Mouse (Mus musculus): ENCODE measurements at regions not wholly inside any gene's neighbourhood (a gene's known extent, or its start where the extent isn't known, plus 50 kb on each side); places are given as distances from the start of the nearest gene placed in this dataset.

- no peak overlapping the region for H3K4me2 ChIP-seq (ENCODE audit: low read length)
- no peaks in the 10 kb centered on the region for H3K4me1 ChIP-seq (ENCODE audit: control insufficient read depth, insufficient read depth, low read length)
- 64% methylated on average over 4 of the region's 4 CpGs for WGBS
- no peak overlapping the region for H3K9ac ChIP-seq (replicated peaks; ENCODE audit: low read length)
- no peaks in the 10 kb centered on the region for H3K9me3 ChIP-seq (ENCODE audit: control insufficient read depth, low read length)
- no peaks in the 10 kb centered on the region for H3K27me3 ChIP-seq (ENCODE audit: control insufficient read depth, insufficient read depth, low read length)
- ATAC-seq (ENCODE audit: low FRiP score, low TSS enrichment) = no peak
- H3K4me3 ChIP-seq (replicated peaks; ENCODE audit: low read depth, low read length) = no peak overlapping the region
- no peak for DNase-seq
- no peak overlapping the region for H3K27ac ChIP-seq (replicated peaks; ENCODE audit: low read depth, low read length)
- no peaks in the 10 kb centered on the region for H3K36me3 ChIP-seq (ENCODE audit: control insufficient read depth, insufficient read depth, low read length)
These were observed 53.3 kb upstream of the Creb5 start for GRCm38 (mm10) chr6:53233777-53234176.

GRCm38 (mm10) chr6:53232616-53233015 lies 54.5 kb upstream of the Creb5 start:
- Histone ChIP-seq H3K27ac (replicated peaks; ENCODE audit: low read depth, low read length) (no peak overlapping the region), H3K4me2 (ENCODE audit: low read length) (no peak overlapping the region), H3K4me1 (ENCODE audit: control insufficient read depth, insufficient read depth, low read length) (no peaks in the 10 kb centered on the region), H3K9ac (replicated peaks; ENCODE audit: low read length) (no peak overlapping the region), H3K27me3 (ENCODE audit: control insufficient read depth, insufficient read depth, low read length) (no peaks in the 10 kb centered on the region), H3K36me3 (ENCODE audit: control insufficient read depth, insufficient read depth, low read length) (no peaks in the 10 kb centered on the region), H3K9me3 (ENCODE audit: control insufficient read depth, low read length) (no peaks in the 10 kb centered on the region), H3K4me3 (replicated peaks; ENCODE audit: low read depth, low read length) (no peak overlapping the region)
- DNase-seq = peak; percentile 57
- 37% methylated on average over 5 of the region's 5 CpGs for WGBS
- no peak for ATAC-seq (ENCODE audit: low FRiP score, low TSS enrichment)

GRCm38 (mm10) chr6:53229350-53229749 lies 57.7 kb upstream of the Creb5 start:
- ATAC-seq (ENCODE audit: low FRiP score, low TSS enrichment) = no peak
- H3K4me3 ChIP-seq (replicated peaks; ENCODE audit: low read depth, low read length) = no peak overlapping the region
- no peak for DNase-seq
- H3K4me1 ChIP-seq (ENCODE audit: control insufficient read depth, insufficient read depth, low read length) = no peaks in the 10 kb centered on the region
- H3K36me3 ChIP-seq (ENCODE audit: control insufficient read depth, insufficient read depth, low read length) = no peaks in the 10 kb centered on the region
- H3K9me3 ChIP-seq (ENCODE audit: control insufficient read depth, low read length) = no peaks in the 10 kb centered on the region
- H3K27ac ChIP-seq (replicated peaks; ENCODE audit: low read depth, low read length) = no peak overlapping the region
- H3K27me3 ChIP-seq (ENCODE audit: control insufficient read depth, insufficient read depth, low read length) = no peaks in the 10 kb centered on the region
- no peak overlapping the region for H3K9ac ChIP-seq (replicated peaks; ENCODE audit: low read length)
- 76% methylated on average over 6 of the region's 6 CpGs for WGBS
- H3K4me2 ChIP-seq (ENCODE audit: low read length) = no peak overlapping the region

- 34% methylated on average over 8 of the region's 8 CpGs for WGBS
- no peak for ATAC-seq (ENCODE audit: low FRiP score, low TSS enrichment)
These were observed 65.0 kb upstream of the Creb5 start for GRCm38 (mm10) chr6:53222104-53222503.

GRCm38 (mm10) chr6:53221668-53222005 lies 65.4 kb upstream of the Creb5 start:
- Histone ChIP-seq H3K36me3 (ENCODE audit: control insufficient read depth, insufficient read depth, low read length) (no peaks in the 10 kb centered on the region), H3K4me2 (ENCODE audit: low read length) (no peak overlapping the region), H3K9me3 (ENCODE audit: control insufficient read depth, low read length) (no peaks in the 10 kb centered on the region), H3K4me3 (replicated peaks; ENCODE audit: low read depth, low read length) (no peak overlapping the region), H3K4me1 (ENCODE audit: control insufficient read depth, insufficient read depth, low read length) (peaks cover 8% of the 10 kb centered on the region; the same call in 1 of the 2 replicates), H3K27me3 (ENCODE audit: control insufficient read depth, insufficient read depth, low read length) (no peaks in the 10 kb centered on the region), H3K27ac (replicated peaks; ENCODE audit: low read depth, low read length) (no peak overlapping the region), H3K9ac (replicated peaks; ENCODE audit: low read length) (no peak overlapping the region)
- DNase-seq = peak; percentile 30
- ATAC-seq (ENCODE audit: low FRiP score, low TSS enrichment) = no peak
- WGBS = 12% methylated on average over 4 of the region's 4 CpGs

More at GRCm38 (mm10) chr6:53222104-53222503, 65.0 kb upstream of the Creb5 start:
- Histone ChIP-seq H3K9me3 (ENCODE audit: control insufficient read depth, low read length) (no peaks in the 10 kb centered on the region), H3K9ac (replicated peaks; ENCODE audit: low read length) (no peak overlapping the region), H3K4me3 (replicated peaks; ENCODE audit: low read depth, low read length) (no peak overlapping the region), H3K4me1 (ENCODE audit: control insufficient read depth, insufficient read depth, low read length) (peaks cover 8% of the 10 kb centered on the region; the same call in 1 of the 2 replicates), H3K4me2 (ENCODE audit: low read length) (no peak overlapping the region), H3K36me3 (ENCODE audit: control insufficient read depth, insufficient read depth, low read length) (no peaks in the 10 kb centered on the region), H3K27ac (replicated peaks; ENCODE audit: low read depth, low read length) (no peak overlapping the region), H3K27me3 (ENCODE audit: control insufficient read depth, insufficient read depth, low read length) (no peaks in the 10 kb centered on the region)
- no peak for DNase-seq

- Histone ChIP-seq H3K4me2 (ENCODE audit: low read length) (no peak overlapping the region), H3K4me3 (replicated peaks; ENCODE audit: low read depth, low read length) (no peak overlapping the region), H3K9me3 (ENCODE audit: control insufficient read depth, low read length) (no peaks in the 10 kb centered on the region), H3K36me3 (ENCODE audit: control insufficient read depth, insufficient read depth, low read length) (no peaks in the 10 kb centered on the region), H3K27ac (replicated peaks; ENCODE audit: low read depth, low read length) (peak overlapping the region; percentile 41; the same call in 1 of the 2 replicates), H3K27me3 (ENCODE audit: control insufficient read depth, insufficient read depth, low read length) (no peaks in the 10 kb centered on the region), H3K9ac (replicated peaks; ENCODE audit: low read length) (no peak overlapping the region), H3K4me1 (ENCODE audit: control insufficient read depth, insufficient read depth, low read length) (peaks cover 8% of the 10 kb centered on the region; the same call in 1 of the 2 replicates)
- DNase-seq (peak; percentile 46), ATAC-seq (ENCODE audit: low FRiP score, low TSS enrichment) (no peak)
- WGBS = 42% methylated on average over 18 of the region's 18 CpGs
These were observed 66.0 kb upstream of the Creb5 start for GRCm38 (mm10) chr6:53220784-53221667.

GRCm38 (mm10) chr6:53218871-53219286 lies 68.2 kb upstream of the Creb5 start:
- Histone ChIP-seq H3K9ac (replicated peaks; ENCODE audit: low read length) (no peak overlapping the region), H3K4me2 (ENCODE audit: low read length) (no peak overlapping the region), H3K4me3 (replicated peaks; ENCODE audit: low read depth, low read length) (no peak overlapping the region), H3K27ac (replicated peaks; ENCODE audit: low read depth, low read length) (no peak overlapping the region), H3K4me1 (ENCODE audit: control insufficient read depth, insufficient read depth, low read length) (peaks cover 8% of the 10 kb centered on the region; the same call in 1 of the 2 replicates), H3K27me3 (ENCODE audit: control insufficient read depth, insufficient read depth, low read length) (no peaks in the 10 kb centered on the region), H3K9me3 (ENCODE audit: control insufficient read depth, low read length) (no peaks in the 10 kb centered on the region), H3K36me3 (ENCODE audit: control insufficient read depth, insufficient read depth, low read length) (no peaks in the 10 kb centered on the region)
- ATAC-seq (ENCODE audit: low FRiP score, low TSS enrichment) = no peak
- no peak for DNase-seq
- WGBS = 77% methylated on average over 10 of the region's 10 CpGs

GRCm38 (mm10) chr6:53217234-53218015 lies 69.6 kb upstream of the Creb5 start:
- DNase-seq = peak; percentile 59
- no peak overlapping the region for H3K27ac ChIP-seq (replicated peaks; ENCODE audit: low read depth, low read length)
- peaks cover 8% of the 10 kb centered on the region; the same call in 1 of the 2 replicates for H3K4me1 ChIP-seq (ENCODE audit: control insufficient read depth, insufficient read depth, low read length)
- no peak overlapping the region for H3K4me2 ChIP-seq (ENCODE audit: low read length)
- H3K9me3 ChIP-seq (ENCODE audit: control insufficient read depth, low read length) = no peaks in the 10 kb centered on the region
- H3K4me3 ChIP-seq (replicated peaks; ENCODE audit: low read depth, low read length) = no peak overlapping the region
- 62% methylated on average over 10 of the region's 10 CpGs for WGBS
- ATAC-seq (ENCODE audit: low FRiP score, low TSS enrichment) = no peak
- no peaks in the 10 kb centered on the region for H3K36me3 ChIP-seq (ENCODE audit: control insufficient read depth, insufficient read depth, low read length)
- H3K27me3 ChIP-seq (ENCODE audit: control insufficient read depth, insufficient read depth, low read length) = no peaks in the 10 kb centered on the region
- no peak overlapping the region for H3K9ac ChIP-seq (replicated peaks; ENCODE audit: low read length)
